Mouse (Mus musculus) kidney, embryonic 14.5 days (tissue): ENCODE data around the gene Cacnb4. TPM values are rescaled to one million over a fixed set of nuclear protein-coding genes. Genes with fewer than 3 reads are reported as not detected.

Source experiments
- ATAC-seq: fragments of 200-750 bp; cut with Nextera tagmentation; 2 replicates; pipeline ENCODE4 v1.8.0; 2017; ENCODE audit warnings: moderate number of reproducible peaks, mild to moderate bottlenecking, moderate TSS enrichment, moderate library complexity; ENCODE audit not compliant: low FRiP score, low TSS enrichment
- H3K27ac ChIP-seq: fragments of 300-500 bp; sonication (generic); 2 replicates; pipeline ENCODE4 v1.5.1; 2014; ENCODE audit warnings: low read depth, mild to moderate bottlenecking, low read length, moderate library complexity, mixed read lengths
- H3K27me3 ChIP-seq: fragments of 300-500 bp; sonication (generic); 2 replicates; pipeline ENCODE4 v1.6.1; 2014; ENCODE audit warnings: mild to moderate bottlenecking, low read length; ENCODE audit not compliant: control insufficient read depth, insufficient read depth
- H3K36me3 ChIP-seq: fragments of 300-500 bp; sonication (generic); 2 replicates; pipeline ENCODE4 v1.6.1; 2014; ENCODE audit warnings: low read length, mixed read lengths; ENCODE audit not compliant: control insufficient read depth, insufficient read depth
- H3K4me1 ChIP-seq: fragments of 300-500 bp; sonication (generic); 2 replicates; pipeline ENCODE4 v1.6.1; 2014; ENCODE audit warnings: low read length, mixed read lengths; ENCODE audit not compliant: control insufficient read depth, insufficient read depth
- H3K4me2 ChIP-seq: fragments of 300-500 bp; sonication (generic); replicated peaks from 2 replicates; pipeline ENCODE4 v1.6.1; 2014; ENCODE audit warnings: low read depth, mild to moderate bottlenecking, low read length
- H3K4me3 ChIP-seq: fragments of 300-500 bp; sonication (generic); 2 replicates; pipeline ENCODE4 v1.5.1; 2014; ENCODE audit warnings: mild to moderate bottlenecking, low read length
- H3K9ac ChIP-seq: fragments of 300-500 bp; sonication (generic); 2 replicates; pipeline ENCODE4 v1.6.1; 2014; ENCODE audit warnings: low read depth, mild to moderate bottlenecking, low read length, moderate library complexity
- H3K9me3 ChIP-seq: fragments of 300-500 bp; sonication (generic); 2 replicates; pipeline ENCODE4 v1.6.1; 2016; ENCODE audit warnings: low read length; ENCODE audit not compliant: control insufficient read depth
- WGBS: fragments of 180-500 bp; shearing (Covaris S2); extraction: QIAGEN DNeasy Blood & Tissue Kit; methylation state at CpG from one replicate; pipeline ENCODE4 v1.1.7; 2014; 5-methylcytosine and 5-hydroxymethylcytosine counted together
- polyA plus RNA-seq: library from polyadenylated mRNA; unstranded; fragments of >200 nt; fragmentation: Nextera tagmentation; extraction: Ambion mirVana; gene quantifications from 2 replicates; pipeline ENCODE4 v1.2.1, GENCODE M21; 2014

The Cacnb4 gene
- polyA plus RNA-seq, 1 experiment from 2014 or later = 4.3 TPM

- Histone ChIP-seq H3K9me3 (no peaks in the 10 kb centered on the region), H3K9ac (no peak overlapping the region), H3K4me3 (no peak overlapping the region), H3K4me2 (no peak overlapping the region), H3K27me3 (no peaks in the 10 kb centered on the region), H3K4me1 (no peaks in the 10 kb centered on the region), H3K27ac (no peak overlapping the region), H3K36me3 (no peaks in the 10 kb centered on the region)
- no peak for ATAC-seq
- 55% methylated on average over 2 of the region's 2 CpGs for WGBS
Observed at GRCm38 (mm10) chr2:52390415-52390975, 286.1 kb downstream of the Cacnb4 start.

GRCm38 (mm10) chr2:52389975-52390374 lies 286.7 kb downstream of the Cacnb4 start:
- H3K4me3 ChIP-seq = no peak overlapping the region
- no peaks in the 10 kb centered on the region for H3K4me1 ChIP-seq
- no peak overlapping the region for H3K4me2 ChIP-seq
- no peaks in the 10 kb centered on the region for H3K36me3 ChIP-seq
- no peaks in the 10 kb centered on the region for H3K27me3 ChIP-seq
- no peak for ATAC-seq
- no peak overlapping the region for H3K9ac ChIP-seq
- H3K27ac ChIP-seq = no peak overlapping the region
- 69% methylated on average over 3 of the region's 3 CpGs for WGBS
- no peaks in the 10 kb centered on the region for H3K9me3 ChIP-seq

- 87% methylated on average over 6 of the region's 6 CpGs for WGBS
- H3K27me3 ChIP-seq = no peaks in the 10 kb centered on the region
Observed at GRCm38 (mm10) chr2:52386451-52386850, 290.2 kb downstream of the Cacnb4 start.

GRCm38 (mm10) chr2:52386037-52386436 lies 290.6 kb downstream of the Cacnb4 start:
- no peak overlapping the region for H3K4me3 ChIP-seq
- H3K27ac ChIP-seq = no peak overlapping the region
- no peak overlapping the region for H3K9ac ChIP-seq
- no peak for ATAC-seq
- no peaks in the 10 kb centered on the region for H3K36me3 ChIP-seq
- H3K27me3 ChIP-seq = no peaks in the 10 kb centered on the region
- H3K9me3 ChIP-seq = no peaks in the 10 kb centered on the region
- H3K4me2 ChIP-seq = no peak overlapping the region
- H3K4me1 ChIP-seq = no peaks in the 10 kb centered on the region
- whole genome bisulfite sequencing = 41% methylated on average over 7 of the region's 7 CpGs

More at GRCm38 (mm10) chr2:52386451-52386850, 290.2 kb downstream of the Cacnb4 start:
- Histone ChIP-seq H3K4me3 (no peak overlapping the region), H3K9ac (no peak overlapping the region), H3K4me2 (no peak overlapping the region), H3K36me3 (no peaks in the 10 kb centered on the region), H3K4me1 (no peaks in the 10 kb centered on the region), H3K9me3 (no peaks in the 10 kb centered on the region), H3K27ac (no peak overlapping the region)
- ATAC-seq = no peak

GRCm38 (mm10) chr2:52378848-52379261 lies 297.8 kb downstream of the Cacnb4 start:
- no peak for ATAC-seq
- H3K9me3 ChIP-seq = no peaks in the 10 kb centered on the region
- no peak overlapping the region for H3K4me2 ChIP-seq
- H3K4me3 ChIP-seq = no peak overlapping the region
- no peak overlapping the region for H3K9ac ChIP-seq
- H3K27ac ChIP-seq = no peak overlapping the region
- WGBS = 72% methylated on average over 10 of the region's 10 CpGs
- H3K27me3 ChIP-seq = no peaks in the 10 kb centered on the region
- H3K4me1 ChIP-seq = no peaks in the 10 kb centered on the region
- no peaks in the 10 kb centered on the region for H3K36me3 ChIP-seq

- Histone ChIP-seq H3K27me3 (no peaks in the 10 kb centered on the region), H3K4me3 (no peak within 1 kb of the TSS), H3K4me2 (no peak within 1 kb of the TSS; the same call in 1 of the 2 replicates), H3K27ac (no peak within 1 kb of the TSS), H3K4me1 (no peaks in the 10 kb centered on the region), H3K9ac (no peak within 1 kb of the TSS), H3K9me3 (no peaks in the 10 kb centered on the region), H3K36me3 (no peaks in the 10 kb centered on the region)
- WGBS = 62% methylated on average over 7 of the region's 7 CpGs
- ATAC-seq = no peak
Observed at GRCm38 (mm10) chr2:52378448-52378804, 298.2 kb downstream of the Cacnb4 start, which contains the start of gene Neb. Neb (minus strand) TSS chr2:52378474.

Other genes with a start within 250 kb of the Cacnb4 start
- 24.0 and 36.2 TPM in 2 replicates for gene Stam2, start 65.5 kb upstream of the Cacnb4 start, polyA plus RNA-seq
- gene Fmnl2, start 181.0 kb upstream of the Cacnb4 start, polyA plus RNA-seq = 13.5 and 13.8 TPM in 2 replicates